Mouse (Mus musculus): Measurements from ENCODE around the gene Tspan5.

DNA sequence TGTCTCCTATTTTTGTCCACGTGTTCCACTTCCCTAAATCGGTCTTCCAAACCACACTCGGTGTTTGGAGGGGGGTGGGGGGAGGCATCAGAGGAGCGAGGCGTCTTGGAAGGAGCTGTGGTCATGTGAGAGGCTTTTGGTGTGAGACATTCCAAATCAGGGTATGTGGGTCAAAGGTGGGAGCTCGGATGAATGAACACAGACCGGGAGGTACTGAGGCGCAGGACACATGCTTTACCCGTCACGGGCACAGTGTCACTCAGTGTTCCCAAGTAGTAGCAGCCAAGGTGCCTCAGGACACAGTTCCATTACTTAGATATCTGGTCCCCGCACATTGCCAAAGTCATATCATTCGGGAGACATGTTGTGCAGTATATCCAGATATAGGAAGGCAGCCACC, 38.6 kb upstream of the Tspan5 start:
- TF ChIP-seq CTCF (IDR thresholded peaks at IDR 0.05; ENCODE audit: low read depth) (no peak), EP300 (IDR thresholded peaks at IDR 0.05; ENCODE audit: low read depth) (no peak)
